Mouse (Mus musculus) hindbrain, embryonic 15.5 days (tissue): ENCODE measurements around the gene Rexo4. TPM values are rescaled to one million over a fixed set of nuclear protein-coding genes. Genes with fewer than 3 reads are reported as not detected.

Experiments used
- ATAC-seq: fragments of 200-750 bp; cut with Nextera tagmentation; 2 replicates; pipeline ENCODE4 v1.8.0; 2017; ENCODE audit warnings: low read depth, moderate number of reproducible peaks, moderate TSS enrichment; ENCODE audit not compliant: low FRiP score
- H3K27ac ChIP-seq: fragments of 300-500 bp; sonication (generic); replicated peaks from 2 replicates; pipeline ENCODE4 v1.5.1; 2015; ENCODE audit warnings: mild to moderate bottlenecking, inconsistent platforms
- H3K27me3 ChIP-seq: fragments of 300-500 bp; sonication (generic); 2 replicates; pipeline ENCODE4 v1.6.1; 2015; ENCODE audit warnings: control low read depth, inconsistent platforms
- H3K36me3 ChIP-seq: fragments of 300-500 bp; sonication (generic); 2 replicates; pipeline ENCODE4 v1.6.1; 2015; ENCODE audit warnings: control low read depth, inconsistent platforms
- H3K4me1 ChIP-seq: fragments of 300-500 bp; sonication (generic); replicated peaks from 2 replicates; pipeline ENCODE4 v1.6.1; 2015; ENCODE audit warnings: control low read depth, inconsistent platforms
- H3K4me2 ChIP-seq: fragments of 300-500 bp; sonication (generic); 2 replicates; pipeline ENCODE4 v1.6.1; 2015; ENCODE audit warnings: moderate library complexity, mild to moderate bottlenecking, inconsistent platforms
- H3K4me3 ChIP-seq: fragments of 300-500 bp; sonication (generic); 2 replicates; pipeline ENCODE4 v1.5.1; 2015; ENCODE audit warnings: mild to moderate bottlenecking, inconsistent platforms
- H3K9ac ChIP-seq: fragments of 300-500 bp; sonication (generic); 2 replicates; pipeline ENCODE4 v1.6.1; 2015; ENCODE audit warnings: inconsistent platforms
- H3K9me3 ChIP-seq: fragments of 300-500 bp; sonication (generic); 2 replicates; pipeline ENCODE4 v1.6.1; 2016; ENCODE audit warnings: control low read depth, inconsistent platforms
- WGBS: fragments of 180-500 bp; shearing (Covaris S2); methylation state at CpG from one replicate; pipeline ENCODE4 v1.1.7; 2015; 5-methylcytosine and 5-hydroxymethylcytosine counted together
- polyA plus RNA-seq: library from polyadenylated mRNA; unstranded; fragments of >200 nt; fragmentation: Nextera tagmentation; extraction: Ambion mirVana; gene quantifications from 2 replicates; pipeline ENCODE4 v1.2.1, GENCODE M21; 2015

Gene Rexo4
- polyA plus RNA-seq, 1 experiment from 2014 or later, result 39.3 TPM

- no peaks in the 10 kb centered on the region for H3K27me3 ChIP-seq
- no peak for ATAC-seq
- 0 out of 2 replicates have a peak, but pooled peaks cover 2% of the 10 kb centered on the region for H3K36me3 ChIP-seq
- WGBS, result 76% methylated on average over 2 of the region's 2 CpGs
- peaks cover 20% of the 10 kb centered on the region for H3K4me1 ChIP-seq
- no peak overlapping the region for H3K4me3 ChIP-seq
- H3K27ac ChIP-seq, result no peak overlapping the region
- H3K9me3 ChIP-seq, result no peaks in the 10 kb centered on the region
- no peak overlapping the region for H3K4me2 ChIP-seq
- H3K9ac ChIP-seq, result no peak overlapping the region
Observed at GRCm38 (mm10) chr2:26967262-26967661, 3.1 kb upstream of the Rexo4 start.

DNA sequence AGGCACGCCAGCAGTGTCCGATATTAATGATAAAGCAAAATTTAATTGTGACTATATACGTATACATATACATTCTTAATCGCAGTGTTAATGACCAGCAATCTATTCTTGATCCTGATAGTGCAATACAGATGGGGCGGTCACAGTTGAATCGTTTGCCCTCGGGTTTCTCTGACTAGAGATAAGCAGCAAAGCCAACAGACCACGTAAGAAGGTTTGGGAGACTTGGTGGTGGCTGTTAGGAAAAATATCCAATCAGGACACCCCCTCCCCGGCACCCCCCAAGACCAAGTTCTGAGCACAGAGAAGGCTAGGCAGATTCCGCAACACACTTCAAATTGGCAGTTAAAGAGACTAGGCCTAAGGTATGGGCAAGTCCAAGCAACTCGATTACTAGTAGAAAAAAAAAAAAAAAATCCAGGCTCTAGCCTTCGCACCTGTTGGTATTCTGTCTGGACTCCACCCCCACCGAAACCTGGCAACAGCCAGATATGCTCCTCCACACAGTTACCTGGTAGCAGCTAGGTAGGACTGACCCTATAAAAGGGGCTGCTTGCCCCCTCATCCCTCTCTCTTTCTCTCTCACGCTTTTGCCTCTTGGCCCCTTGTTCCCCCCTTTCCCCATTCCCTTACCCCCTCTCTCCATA is 661 bp upstream of the Rexo4 start:
- WGBS, result 17% methylated on average over 14 of the region's 14 CpGs
- Histone ChIP-seq H3K4me3 (peak overlapping the region; percentile 92), H3K4me1 (peaks cover 38% of the 10 kb centered on the region), H3K36me3 (peaks cover 16% of the 10 kb centered on the region), H3K9me3 (no peaks in the 10 kb centered on the region), H3K27ac (peak overlapping the region; percentile 97), H3K4me2 (peak overlapping the region; percentile 68), H3K27me3 (no peaks in the 10 kb centered on the region), H3K9ac (peak overlapping the region; percentile 90)
- peak; percentile 43 for ATAC-seq

GRCm38 (mm10) chr2:26960756-26961155 is 3.4 kb downstream of the Rexo4 start:
- Histone ChIP-seq H3K9ac (no peak overlapping the region), H3K36me3 (peaks cover 51% of the 10 kb centered on the region)
- WGBS, result 74% methylated on average over 4 of the region's 4 CpGs

GRCm38 (mm10) chr2:26957488-26957859 is 6.7 kb downstream of the Rexo4 start:
- no peak overlapping the region for H3K27ac ChIP-seq
- ATAC-seq, result no peak
- H3K27me3 ChIP-seq, result no peaks in the 10 kb centered on the region
- no peaks in the 10 kb centered on the region for H3K9me3 ChIP-seq
- no peak overlapping the region for H3K4me3 ChIP-seq
- H3K4me1 ChIP-seq, result peaks cover 20% of the 10 kb centered on the region
- WGBS, result 97% methylated on average over 2 of the region's 2 CpGs
- H3K9ac ChIP-seq, result no peak overlapping the region
- peaks cover 74% of the 10 kb centered on the region for H3K36me3 ChIP-seq
- H3K4me2 ChIP-seq, result no peak overlapping the region

More at GRCm38 (mm10) chr2:26960756-26961155, 3.4 kb downstream of the Rexo4 start:
- ATAC-seq, result no peak
- H3K27me3 ChIP-seq, result no peaks in the 10 kb centered on the region
- no peaks in the 10 kb centered on the region for H3K9me3 ChIP-seq
- no peak overlapping the region for H3K4me2 ChIP-seq
- no peak overlapping the region for H3K4me3 ChIP-seq
- peaks cover 38% of the 10 kb centered on the region for H3K4me1 ChIP-seq
- H3K27ac ChIP-seq, result no peak overlapping the region

DNA sequence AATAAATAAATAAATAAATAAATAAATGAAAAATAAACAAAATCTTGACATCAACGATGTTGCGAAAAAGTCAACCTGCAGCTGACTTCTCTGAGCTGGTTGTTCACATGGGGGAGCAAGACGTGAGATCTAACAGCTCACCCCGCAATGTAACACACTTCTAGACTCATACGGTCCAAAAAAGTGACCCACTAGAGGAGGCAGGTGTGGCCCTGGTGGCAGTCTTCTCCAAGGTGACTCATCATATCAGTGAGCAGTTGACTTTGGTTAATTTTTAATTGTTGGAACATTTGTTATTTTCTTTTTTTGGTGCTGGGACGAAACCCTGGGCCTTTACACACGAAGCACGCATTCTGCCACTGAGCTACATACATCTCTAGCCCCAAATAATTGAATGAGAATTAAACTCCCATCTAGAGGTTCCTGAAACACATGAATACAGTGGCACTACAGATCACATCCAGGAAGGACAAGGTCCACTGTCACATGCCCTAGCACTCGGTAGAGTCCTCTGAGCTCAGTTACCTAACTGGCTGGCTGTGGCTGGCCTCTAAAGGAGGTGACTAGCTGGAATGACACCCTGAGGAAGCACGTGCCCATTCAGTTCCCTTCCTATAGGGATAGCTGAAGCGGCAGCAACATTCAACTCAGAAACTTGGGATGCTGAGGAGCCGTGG is 7.2 kb downstream of the Rexo4 start:
- peaks cover 69% of the 10 kb centered on the region for H3K36me3 ChIP-seq

DNA sequence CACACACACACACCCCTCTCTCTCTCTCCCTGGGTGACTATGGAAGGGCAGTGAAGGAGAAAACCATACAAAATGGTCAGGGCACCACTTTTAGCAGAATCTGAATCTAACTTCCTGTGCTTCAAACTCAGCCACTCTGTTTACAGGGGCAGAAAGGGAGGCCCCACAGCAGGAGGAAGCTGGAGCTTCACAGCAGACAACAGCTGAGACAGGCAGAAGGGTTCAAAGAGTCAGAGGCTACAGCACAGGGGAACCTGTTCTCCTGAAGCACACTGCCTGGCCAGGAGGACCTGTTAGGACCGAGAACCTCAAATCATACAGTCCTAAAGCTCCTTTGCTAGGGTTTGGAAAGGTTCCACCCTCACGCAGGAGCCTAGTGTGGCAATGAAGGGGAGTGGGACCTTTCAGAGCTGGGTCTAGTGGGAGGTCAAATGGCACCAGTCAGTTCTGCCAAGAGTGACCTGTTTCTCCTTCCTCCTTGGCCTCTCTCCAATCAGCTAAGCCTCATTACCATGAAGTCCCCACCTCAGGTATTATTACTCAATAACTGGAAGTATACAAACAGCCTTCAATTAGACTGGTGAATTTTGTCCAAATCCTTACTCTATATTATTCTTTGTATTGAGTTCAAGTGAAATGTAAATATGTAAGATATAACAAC is 9.3 kb downstream of the Rexo4 start:
- Histone ChIP-seq H3K9ac (no peak overlapping the region), H3K27ac (no peak overlapping the region), H3K36me3 (peaks cover 65% of the 10 kb centered on the region), H3K4me3 (no peak overlapping the region), H3K27me3 (no peaks in the 10 kb centered on the region), H3K4me2 (no peak overlapping the region), H3K4me1 (no peaks in the 10 kb centered on the region), H3K9me3 (no peaks in the 10 kb centered on the region)
- 91% methylated on average over 2 of the region's 2 CpGs for WGBS
- no peak for ATAC-seq

More for the DNA sequence above, 7.2 kb downstream of the Rexo4 start:
- Histone ChIP-seq H3K4me1 (peaks cover 15% of the 10 kb centered on the region), H3K9me3 (no peaks in the 10 kb centered on the region), H3K4me2 (no peak overlapping the region), H3K27me3 (no peaks in the 10 kb centered on the region), H3K9ac (no peak overlapping the region), H3K27ac (no peak overlapping the region), H3K4me3 (no peak overlapping the region)
- ATAC-seq, result no peak
- 96% methylated on average over 12 of the region's 12 CpGs for WGBS

GRCm38 (mm10) chr2:26952866-26953265 is 11.3 kb downstream of the Rexo4 start:
- no peaks in the 10 kb centered on the region for H3K4me1 ChIP-seq
- H3K27ac ChIP-seq, result no peak overlapping the region
- no peak overlapping the region for H3K9ac ChIP-seq
- no peaks in the 10 kb centered on the region for H3K9me3 ChIP-seq
- ATAC-seq, result no peak
- H3K36me3 ChIP-seq, result peaks cover 49% of the 10 kb centered on the region
- no peak overlapping the region for H3K4me2 ChIP-seq
- WGBS, result 96% methylated on average over 8 of the region's 8 CpGs
- H3K4me3 ChIP-seq, result no peak overlapping the region
- H3K27me3 ChIP-seq, result no peaks in the 10 kb centered on the region

GRCm38 (mm10) chr2:26952193-26952592 is 12.0 kb downstream of the Rexo4 start:
- H3K36me3 ChIP-seq, result peaks cover 43% of the 10 kb centered on the region
- WGBS, result 95% methylated on average over 4 of the region's 4 CpGs

GRCm38 (mm10) chr2:26951346-26951905 is 12.8 kb downstream of the Rexo4 start:
- WGBS, result 92% methylated on average over 8 of the region's 8 CpGs
- H3K9me3 ChIP-seq, result no peaks in the 10 kb centered on the region
- no peak overlapping the region for H3K4me2 ChIP-seq
- H3K36me3 ChIP-seq, result peaks cover 36% of the 10 kb centered on the region
- H3K9ac ChIP-seq, result no peak overlapping the region
- ATAC-seq, result no peak
- no peak overlapping the region for H3K27ac ChIP-seq
- no peak overlapping the region for H3K4me3 ChIP-seq
- H3K4me1 ChIP-seq, result no peaks in the 10 kb centered on the region
- no peaks in the 10 kb centered on the region for H3K27me3 ChIP-seq

More at GRCm38 (mm10) chr2:26952193-26952592, 12.0 kb downstream of the Rexo4 start:
- Histone ChIP-seq H3K4me2 (no peak overlapping the region), H3K9ac (no peak overlapping the region), H3K27me3 (no peaks in the 10 kb centered on the region), H3K4me1 (no peaks in the 10 kb centered on the region), H3K9me3 (no peaks in the 10 kb centered on the region), H3K4me3 (no peak overlapping the region), H3K27ac (no peak overlapping the region)
- no peak for ATAC-seq

DNA sequence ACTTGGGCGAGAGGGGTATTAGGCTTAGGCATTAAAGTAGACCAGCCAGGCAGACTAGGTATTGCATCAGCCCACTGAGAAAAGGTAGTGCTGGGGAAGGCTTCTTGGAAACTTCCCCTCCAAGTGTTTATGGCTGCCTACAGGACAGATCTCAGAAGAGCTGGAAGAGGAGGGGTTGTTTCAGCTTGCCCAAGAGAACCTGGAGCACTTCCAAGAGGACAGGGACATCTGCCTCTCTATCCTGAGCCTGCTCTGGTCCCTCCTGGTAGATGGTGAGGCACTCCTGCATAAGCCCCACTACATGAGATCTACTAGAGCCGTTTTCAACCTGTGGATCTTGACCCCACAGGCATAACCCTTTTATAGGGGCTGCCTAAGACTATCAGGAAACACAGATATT is 13.8 kb downstream of the Rexo4 start:
- H3K9ac ChIP-seq, result no peak overlapping the region
- H3K36me3 ChIP-seq, result peaks cover 26% of the 10 kb centered on the region
- no peak overlapping the region for H3K27ac ChIP-seq
- no peaks in the 10 kb centered on the region for H3K4me1 ChIP-seq
- no peaks in the 10 kb centered on the region for H3K27me3 ChIP-seq
- no peak overlapping the region for H3K4me3 ChIP-seq
- ATAC-seq, result no peak
- no peak overlapping the region for H3K4me2 ChIP-seq
- H3K9me3 ChIP-seq, result no peaks in the 10 kb centered on the region
- WGBS, result 88% methylated on average over 2 of the region's 2 CpGs

GRCm38 (mm10) chr2:26943253-26943652 is 20.9 kb downstream of the Rexo4 start:
- H3K4me3 ChIP-seq, result no peak overlapping the region
- H3K9me3 ChIP-seq, result no peaks in the 10 kb centered on the region
- no peak for ATAC-seq
- H3K36me3 ChIP-seq, result no peaks in the 10 kb centered on the region
- 88% methylated on average over 3 of the region's 3 CpGs for WGBS
- no peak overlapping the region for H3K27ac ChIP-seq
- H3K27me3 ChIP-seq, result no peaks in the 10 kb centered on the region
- H3K4me1 ChIP-seq, result no peaks in the 10 kb centered on the region
- no peak overlapping the region for H3K4me2 ChIP-seq
- no peak overlapping the region for H3K9ac ChIP-seq

DNA sequence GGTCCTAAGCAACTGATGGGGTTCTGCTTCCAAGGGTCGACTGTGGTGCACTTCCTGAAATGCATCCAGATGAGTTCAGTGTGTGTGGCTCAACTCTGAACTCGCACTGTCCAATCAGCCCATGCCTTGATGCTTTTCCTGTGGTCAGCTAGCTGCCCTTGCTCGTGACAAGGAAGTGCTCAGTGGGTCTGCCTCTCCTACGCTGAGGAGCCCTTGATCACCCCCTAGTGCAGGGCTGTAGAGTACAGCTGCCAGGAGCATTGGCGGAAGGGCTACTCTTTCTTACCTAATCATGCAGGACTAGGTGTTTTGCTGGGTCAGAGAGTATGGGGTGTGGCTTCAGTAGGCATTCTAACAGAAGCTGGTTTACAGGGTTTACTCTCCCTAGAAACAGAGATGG is 22.6 kb downstream of the Rexo4 start:
- Histone ChIP-seq H3K27ac (no peak overlapping the region), H3K9me3 (no peaks in the 10 kb centered on the region), H3K4me2 (no peak overlapping the region), H3K4me1 (no peaks in the 10 kb centered on the region), H3K4me3 (no peak overlapping the region), H3K9ac (no peak overlapping the region), H3K27me3 (no peaks in the 10 kb centered on the region), H3K36me3 (no peaks in the 10 kb centered on the region)
- no peak for ATAC-seq
- WGBS, result 44% methylated on average over 5 of the region's 5 CpGs
